Mouse (Mus musculus) erythroblast, embryonic 14.5 days (primary cell): ENCODE results near the gene Ghr.

Experiments used
- GATA1 ChIP-seq: IDR thresholded peaks from 2 replicates; pipeline ENCODE4 v1.6.1; 2012; ENCODE audit warnings: low read length, inconsistent platforms, mixed read lengths
- TAL1 ChIP-seq: IDR thresholded peaks from 3 replicates; pipeline ENCODE4 v1.6.1; 2012; ENCODE audit warnings: low read length, inconsistent platforms, mixed read lengths

DNA sequence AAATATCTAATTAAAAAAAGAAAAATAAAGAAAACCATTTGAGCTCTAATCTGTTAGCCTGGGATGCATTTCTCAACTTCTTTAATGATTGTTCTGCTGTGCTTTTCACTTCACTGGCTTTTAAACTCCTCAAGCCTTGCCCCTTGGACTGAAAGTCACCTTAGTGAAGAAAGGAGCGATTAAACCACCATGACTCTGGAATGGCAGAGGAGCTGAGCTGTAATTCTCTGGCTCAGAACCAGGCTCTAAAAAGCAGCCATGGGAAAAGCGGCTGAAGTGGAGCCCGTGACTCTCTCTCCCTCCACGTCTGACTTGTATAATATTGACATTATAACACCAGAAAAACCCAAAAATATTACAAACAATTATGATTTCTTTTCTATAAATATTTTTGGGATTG lies 126.7 kb downstream of the Ghr start:
- TF ChIP-seq TAL1 = no peak
- TF ChIP-seq GATA1 = no peak
